Mouse (Mus musculus) heart, embryonic 12.5 days (tissue): ENCODE results near the gene Aarsd1. TPM values are rescaled to one million over a fixed set of nuclear protein-coding genes. Genes with fewer than 3 reads are reported as not detected.
A peak's percentile ranks its signal among the peaks of the same experiment; 100 is the strongest.
"Not testable (repeated sequence)": the region's sequence is repeated elsewhere in the genome, so short reads cannot be mapped to it uniquely, and the experiment has no call there.

Source experiments
- ATAC-seq: fragments of 200-750 bp; cut with Nextera tagmentation; 2 replicates; pipeline ENCODE4 v1.8.0; 2017; ENCODE audit warnings: moderate TSS enrichment, moderate library complexity; ENCODE audit not compliant: insufficient number of reproducible peaks, low FRiP score
- H3K27ac ChIP-seq: fragments of 300-500 bp; sonication (generic); 2 replicates; pipeline ENCODE4 v1.5.1; 2016; ENCODE audit warnings: mild to moderate bottlenecking, moderate library complexity; ENCODE audit not compliant: poor library complexity, severe bottlenecking
- H3K27me3 ChIP-seq: fragments of 300-500 bp; sonication (generic); replicated peaks from 2 replicates; pipeline ENCODE4 v1.6.1; 2016; ENCODE audit warnings: mild to moderate bottlenecking, moderate library complexity
- H3K36me3 ChIP-seq: fragments of 300-500 bp; sonication (generic); 2 replicates; pipeline ENCODE4 v1.6.1; 2016; ENCODE audit warnings: mild to moderate bottlenecking, moderate library complexity
- H3K4me1 ChIP-seq: fragments of 300-500 bp; sonication (generic); replicated peaks from 2 replicates; pipeline ENCODE4 v1.6.1; 2016; ENCODE audit warnings: mild to moderate bottlenecking
- H3K4me2 ChIP-seq: fragments of 300-500 bp; sonication (generic); 2 replicates; pipeline ENCODE4 v1.6.1; 2016; ENCODE audit warnings: mild to moderate bottlenecking, moderate library complexity
- H3K4me3 ChIP-seq: fragments of 300-500 bp; sonication (generic); 2 replicates; pipeline ENCODE4 v1.5.1; 2016; ENCODE audit warnings: mild to moderate bottlenecking
- H3K9ac ChIP-seq: fragments of 300-500 bp; sonication (generic); 2 replicates; pipeline ENCODE4 v1.6.1; 2016; ENCODE audit warnings: mild to moderate bottlenecking, moderate library complexity
- H3K9me3 ChIP-seq: fragments of 300-500 bp; sonication (generic); replicated peaks from 2 replicates; pipeline ENCODE4 v1.6.1; 2016; ENCODE audit warnings: mild to moderate bottlenecking, moderate library complexity
- WGBS: fragments of 180-500 bp; shearing (Covaris S2); methylation state at CpG from one replicate; pipeline ENCODE4 v1.1.7; 2016; 5-methylcytosine and 5-hydroxymethylcytosine counted together
- microRNA-seq: library from miRNA; unstranded; fragments of <30 nt; microRNA quantifications from one replicate; pipeline ENCODE4, GENCODE M21; 2017
- polyA plus RNA-seq: library from polyadenylated mRNA; unstranded; fragments of >200 nt; fragmentation: Nextera tagmentation; extraction: Ambion mirVana; gene quantifications from 2 replicates; pipeline ENCODE4 v1.2.1, GENCODE M21; 2016

The Aarsd1 gene
- polyA plus RNA-seq, 1 experiment from 2014 or later, result 42.9 TPM

- WGBS, result 80% methylated on average over 8 of the region's 8 CpGs
- H3K4me2 ChIP-seq, ATAC-seq, H3K36me3 ChIP-seq, H3K4me3 ChIP-seq, H3K9me3 ChIP-seq, H3K27me3 ChIP-seq, H3K27ac ChIP-seq, H3K9ac ChIP-seq, H3K4me1 ChIP-seq: not testable (repeated sequence)
Measured at GRCm38 (mm10) chr11:101378196-101378595, 39.2 kb downstream of the Aarsd1 start.

- H3K36me3 ChIP-seq, result no peaks in the 10 kb centered on the region
- no peak overlapping the region for H3K4me2 ChIP-seq
- no peaks in the 10 kb centered on the region; the same call in 1 of the 2 replicates for H3K27me3 ChIP-seq
- H3K9me3 ChIP-seq, result no peaks in the 10 kb centered on the region
- no peak for ATAC-seq
- H3K4me1 ChIP-seq, result no peaks in the 10 kb centered on the region
- WGBS, result 64% methylated on average over 7 of the region's 7 CpGs
- H3K9ac ChIP-seq, result no peak overlapping the region
- H3K27ac ChIP-seq, result no peak overlapping the region
- H3K4me3 ChIP-seq, result no peak overlapping the region
Measured at GRCm38 (mm10) chr11:101374421-101374938, 42.9 kb downstream of the Aarsd1 start.

- H3K4me1 ChIP-seq, result no peaks in the 10 kb centered on the region
- H3K27ac ChIP-seq, result no peak overlapping the region
- H3K4me2 ChIP-seq, result no peak overlapping the region
- 76% methylated on average over 5 of the region's 5 CpGs for WGBS
- no peaks in the 10 kb centered on the region for H3K36me3 ChIP-seq
- H3K9ac ChIP-seq, result no peak overlapping the region
- no peak overlapping the region for H3K4me3 ChIP-seq
- no peak for ATAC-seq
- H3K27me3 ChIP-seq, result no peaks in the 10 kb centered on the region; the same call in 1 of the 2 replicates
- H3K9me3 ChIP-seq, result no peaks in the 10 kb centered on the region
Measured at GRCm38 (mm10) chr11:101370141-101370540, 47.3 kb downstream of the Aarsd1 start.

GRCm38 (mm10) chr11:101367326-101367935, 50.0 kb downstream of the Aarsd1 start, which contains the start of gene G6pc:
Gene G6pc, plus strand, starts transcription at chr11:101367561.
- Histone ChIP-seq H3K4me1 (peaks cover 10% of the 10 kb centered on the region; the same call in 1 of the 2 replicates), H3K4me3 (no peak within 1 kb of the TSS), H3K9ac (no peak within 1 kb of the TSS), H3K27ac (no peak within 1 kb of the TSS), H3K4me2 (no peak within 1 kb of the TSS), H3K36me3 (no peaks in the 10 kb centered on the region), H3K27me3 (no peaks in the 10 kb centered on the region; the same call in 1 of the 2 replicates), H3K9me3 (no peaks in the 10 kb centered on the region)
- no peak for ATAC-seq
- 78% methylated on average over 8 of the region's 8 CpGs for WGBS

- Histone ChIP-seq H3K9me3 (no peaks in the 10 kb centered on the region), H3K4me2 (no peak overlapping the region), H3K27me3 (no peaks in the 10 kb centered on the region), H3K4me3 (no peak overlapping the region), H3K9ac (no peak overlapping the region), H3K27ac (no peak overlapping the region), H3K4me1 (peaks cover 30% of the 10 kb centered on the region), H3K36me3 (no peaks in the 10 kb centered on the region)
- WGBS, result 13% methylated on average over 5 of the region's 5 CpGs
- no peak for ATAC-seq
Measured at GRCm38 (mm10) chr11:101364531-101364931, 52.9 kb downstream of the Aarsd1 start.

- H3K27me3 ChIP-seq, result no peaks in the 10 kb centered on the region
- no peak; the same call in 1 of the 2 replicates for ATAC-seq
- no peaks in the 10 kb centered on the region for H3K36me3 ChIP-seq
- H3K27ac ChIP-seq, result peak overlapping the region; percentile 74; the same call in 1 of the 2 replicates
- H3K9ac ChIP-seq, result no peak overlapping the region
- no peak overlapping the region for H3K4me3 ChIP-seq
- H3K9me3 ChIP-seq, result no peaks in the 10 kb centered on the region
- H3K4me1 ChIP-seq, result peaks cover 32% of the 10 kb centered on the region
- 28% methylated on average over 3 of the region's 3 CpGs for WGBS
- peak overlapping the region; percentile 8; the same call in 1 of the 2 replicates for H3K4me2 ChIP-seq
Measured at GRCm38 (mm10) chr11:101360651-101361113, 56.7 kb downstream of the Aarsd1 start.

- Histone ChIP-seq H3K9me3 (no peaks in the 10 kb centered on the region), H3K4me3 (no peak overlapping the region), H3K36me3 (no peaks in the 10 kb centered on the region), H3K27me3 (no peaks in the 10 kb centered on the region), H3K4me1 (peaks cover 32% of the 10 kb centered on the region), H3K27ac (peak overlapping the region; percentile 74), H3K9ac (no peak overlapping the region), H3K4me2 (no peak overlapping the region)
- 58% methylated on average over 9 of the region's 9 CpGs for WGBS
- no peak for ATAC-seq
Measured at GRCm38 (mm10) chr11:101359776-101360175, 57.6 kb downstream of the Aarsd1 start.

GRCm38 (mm10) chr11:101357505-101358182, 59.8 kb downstream of the Aarsd1 start:
- H3K27me3 ChIP-seq, result no peaks in the 10 kb centered on the region
- ATAC-seq, result no peak
- H3K9ac ChIP-seq, result no peak overlapping the region
- H3K4me3 ChIP-seq, result no peak overlapping the region
- 75% methylated on average over 3 of the region's 3 CpGs for WGBS
- peaks cover 23% of the 10 kb centered on the region for H3K4me1 ChIP-seq
- H3K4me2 ChIP-seq, result no peak overlapping the region
- H3K9me3 ChIP-seq, result no peaks in the 10 kb centered on the region
- H3K27ac ChIP-seq, result no peak overlapping the region
- H3K36me3 ChIP-seq, result no peaks in the 10 kb centered on the region

Small RNA genes within 50 kb of the gene (microRNA-seq; reads per million reads assigned to microRNA genes)
- 1.9 reads per million for gene Mir6929

Other genes starting within 250 kb of the Aarsd1 start
- gene Cntnap1, start 247.1 kb downstream of the Aarsd1 start, polyA plus RNA-seq, result 0.37 and 0.71 TPM in 2 replicates
- 10.4 and 10.6 TPM in 2 replicates for gene Plekhh3, start 246.3 kb downstream of the Aarsd1 start, polyA plus RNA-seq
- 0.15 and 0.36 TPM in 2 replicates for gene Ccr10, start 242.2 kb downstream of the Aarsd1 start, polyA plus RNA-seq
- gene Ezh1, start 191.2 kb downstream of the Aarsd1 start, polyA plus RNA-seq, result 14.9 and 16.1 TPM in 2 replicates
- 233 and 245 TPM in 2 replicates for gene Ramp2, start 171.6 kb downstream of the Aarsd1 start, polyA plus RNA-seq
- 98.8 and 101 TPM in 2 replicates for gene Vps25, start 163.9 kb downstream of the Aarsd1 start, polyA plus RNA-seq
- 14.0 TPM in 2 replicates for gene Wnk4, start 157.0 kb downstream of the Aarsd1 start, polyA plus RNA-seq
- 0.81 and 1.5 TPM in 2 replicates for gene Cntd1, start 138.6 kb downstream of the Aarsd1 start, polyA plus RNA-seq
- gene Coa3, start 138.5 kb downstream of the Aarsd1 start, polyA plus RNA-seq, result 165 and 171 TPM in 2 replicates
- gene Becn1, start 115.3 kb downstream of the Aarsd1 start, polyA plus RNA-seq, result 141 TPM in 2 replicates
- gene Psme3, start 101.4 kb downstream of the Aarsd1 start, polyA plus RNA-seq, result 131 and 136 TPM in 2 replicates
- gene Aoc2, start 92.6 kb downstream of the Aarsd1 start, polyA plus RNA-seq, result 1.3 and 1.5 TPM in 2 replicates
- gene Aoc3, start 87.0 kb downstream of the Aarsd1 start, polyA plus RNA-seq, result 0.06 and 0.17 TPM in 2 replicates
- not detected in 2 replicates for gene G6pc, start 50.1 kb downstream of the Aarsd1 start, polyA plus RNA-seq
- 6.7 and 14.0 TPM in 2 replicates for gene Gm27029, start 7.2 kb upstream of the Aarsd1 start, polyA plus RNA-seq
- gene Rundc1, start 7.5 kb upstream of the Aarsd1 start, polyA plus RNA-seq, result 17.3 and 17.4 TPM in 2 replicates
- gene Ptges3l, start 7.7 kb upstream of the Aarsd1 start, polyA plus RNA-seq, result 80.3 and 80.5 TPM in 2 replicates
- gene Rpl27, start 24.7 kb upstream of the Aarsd1 start, polyA plus RNA-seq, result 247 and 258 TPM in 2 replicates
- gene Ifi35, start 30.8 kb upstream of the Aarsd1 start, polyA plus RNA-seq, result 11.5 and 12.3 TPM in 2 replicates
- 30.5 and 31.9 TPM in 2 replicates for gene Rnd2, start 47.4 kb upstream of the Aarsd1 start, polyA plus RNA-seq
- 39.3 and 40.4 TPM in 2 replicates for gene Vat1, start 48.6 kb upstream of the Aarsd1 start, polyA plus RNA-seq
- 10.4 and 13.3 TPM in 2 replicates for gene Brca1, start 134.3 kb upstream of the Aarsd1 start, polyA plus RNA-seq
- gene Nbr1, start 134.5 kb upstream of the Aarsd1 start, polyA plus RNA-seq, result 77.7 and 78.7 TPM in 2 replicates
- gene Tmem106a, start 164.6 kb upstream of the Aarsd1 start, polyA plus RNA-seq, result 4.0 and 4.5 TPM in 2 replicates
- not detected in 2 replicates for gene Gm11634, start 181.6 kb upstream of the Aarsd1 start, polyA plus RNA-seq
- gene Rdm1, start 209.6 kb upstream of the Aarsd1 start, polyA plus RNA-seq, result 28.3 and 36.2 TPM in 2 replicates
- gene Arl4d, start 247.9 kb upstream of the Aarsd1 start, polyA plus RNA-seq, result 10.0 and 10.3 TPM in 2 replicates